Mouse (Mus musculus) liver, embryonic 14.5 days (tissue): ENCODE data around the gene E430018J23Rik.

Experiments
- CTCF ChIP-seq: IDR thresholded peaks from 2 replicates; pipeline ENCODE4 v1.5.1; 2016; ENCODE audit warnings: antibody characterized with exemption, low read depth, control low read depth
- EP300 ChIP-seq: IDR thresholded peaks from 2 replicates; pipeline ENCODE4 v1.6.1; 2016; ENCODE audit warnings: antibody characterized with exemption, low read depth

GRCm38 (mm10) chr7:127358472-127358871 is 35.0 kb downstream of the E430018J23Rik start:
- no peak for TF ChIP-seq CTCF
- TF ChIP-seq EP300: no peak
